Mouse (Mus musculus) cortical plate, adult 2 months (tissue): Measurements from ENCODE around the gene Slc1a5. TPM values are rescaled to one million over a fixed set of nuclear protein-coding genes. Genes with fewer than 3 reads are reported as not detected.
A peak's percentile ranks its signal among the peaks of the same experiment; 100 is the strongest.

ENCODE experiments used
- H3K27ac ChIP-seq: fragments of 200-500 bp; 2 replicates; pipeline ENCODE4 v1.5.1; 2012; ENCODE audit warnings: low read length, control low read depth, inconsistent platforms; ENCODE audit not compliant: insufficient read depth
- H3K4me1 ChIP-seq: fragments of 200-500 bp; 2 replicates; pipeline ENCODE4 v1.6.1; 2011; ENCODE audit warnings: low read length; ENCODE audit not compliant: control insufficient read depth, insufficient read depth
- H3K4me3 ChIP-seq: fragments of 200-500 bp; 2 replicates; pipeline ENCODE4 v1.5.1; 2011; ENCODE audit warnings: mild to moderate bottlenecking, low read length, control low read depth; ENCODE audit not compliant: insufficient read depth
- CTCF ChIP-seq: fragments of 200-500 bp; IDR thresholded peaks from 2 replicates; pipeline ENCODE4 v1.5.1; 2011; ENCODE audit warnings: mild to moderate bottlenecking, control low read depth, low read length; ENCODE audit not compliant: insufficient read depth; ENCODE audit errors: extremely low read depth
- POLR2A ChIP-seq: fragments of 200-500 bp; IDR thresholded peaks from 2 replicates; pipeline ENCODE4 v1.6.1; 2011; ENCODE audit warnings: mild to moderate bottlenecking, low read length, control low read depth; ENCODE audit not compliant: insufficient read depth; ENCODE audit errors: extremely low read depth
- polyA plus RNA-seq: library from polyadenylated mRNA; depleted of rRNA; stranded (reverse); fragments of >200 nt; gene quantifications from 2 replicates; pipeline ENCODE4 v1.2.3, GENCODE M21; 2012

Gene Slc1a5
- polyA plus RNA-seq, 1 experiment = 5.7 TPM

- no peak for TF ChIP-seq CTCF
- TF ChIP-seq POLR2A = no peak
- Histone ChIP-seq H3K4me3 (peak overlapping the region; percentile 38), H3K4me1 (peaks cover 2% of the 10 kb centered on the region; the same call in 1 of the 2 replicates), H3K27ac (no peak overlapping the region)
Measured at GRCm38 (mm10) chr7:16781555-16781815, 345 bp downstream of the Slc1a5 start.

- TF ChIP-seq POLR2A (no peak), CTCF (no peak)
- Histone ChIP-seq H3K27ac (no peak overlapping the region), H3K4me1 (peaks cover 2% of the 10 kb centered on the region; the same call in 1 of the 2 replicates), H3K4me3 (peak overlapping the region; percentile 38)
Measured at GRCm38 (mm10) chr7:16781816-16782554, 845 bp downstream of the Slc1a5 start.

- TF ChIP-seq CTCF = no peak
- no peak for TF ChIP-seq POLR2A
- no peak overlapping the region for H3K27ac ChIP-seq
- H3K4me3 ChIP-seq = peak overlapping the region; percentile 38; the same call in 1 of the 2 replicates
Measured at GRCm38 (mm10) chr7:16782555-16783125, 1.5 kb downstream of the Slc1a5 start.

GRCm38 (mm10) chr7:16783224-16783688 is 2.1 kb downstream of the Slc1a5 start:
- H3K4me3 ChIP-seq = no peak overlapping the region
- H3K4me1 ChIP-seq = peaks cover 2% of the 10 kb centered on the region; the same call in 1 of the 2 replicates
- TF ChIP-seq POLR2A (no peak), CTCF (no peak)
- H3K27ac ChIP-seq = no peak overlapping the region

More at GRCm38 (mm10) chr7:16782555-16783125, 1.5 kb downstream of the Slc1a5 start:
- H3K4me1 ChIP-seq = peaks cover 2% of the 10 kb centered on the region; the same call in 1 of the 2 replicates

GRCm38 (mm10) chr7:16783758-16784415 is 2.7 kb downstream of the Slc1a5 start:
- no peak for TF ChIP-seq POLR2A
- Histone ChIP-seq H3K4me3 (no peak overlapping the region), H3K4me1 (peaks cover 2% of the 10 kb centered on the region; the same call in 1 of the 2 replicates), H3K27ac (no peak overlapping the region)

- Histone ChIP-seq H3K4me3 (no peak overlapping the region), H3K4me1 (peaks cover 2% of the 10 kb centered on the region; the same call in 1 of the 2 replicates), H3K27ac (no peak overlapping the region)
- no peak for TF ChIP-seq POLR2A
- no peak for TF ChIP-seq CTCF
Measured at GRCm38 (mm10) chr7:16784498-16784976, 3.4 kb downstream of the Slc1a5 start.

- H3K27ac ChIP-seq = no peak overlapping the region
- TF ChIP-seq CTCF (no peak), POLR2A (no peak)
- peaks cover 2% of the 10 kb centered on the region; the same call in 1 of the 2 replicates for H3K4me1 ChIP-seq
- H3K4me3 ChIP-seq = no peak overlapping the region
Measured at GRCm38 (mm10) chr7:16785541-16786083, 4.5 kb downstream of the Slc1a5 start.

- no peak overlapping the region for H3K27ac ChIP-seq
- TF ChIP-seq POLR2A = no peak
- TF ChIP-seq CTCF = no peak
- H3K4me3 ChIP-seq = no peak overlapping the region
- no peaks in the 10 kb centered on the region for H3K4me1 ChIP-seq
Measured at GRCm38 (mm10) chr7:16792316-16792715, 11.2 kb downstream of the Slc1a5 start.

GRCm38 (mm10) chr7:16793010-16793725 is 12.0 kb downstream of the Slc1a5 start:
- no peak overlapping the region for H3K27ac ChIP-seq
- no peak for TF ChIP-seq POLR2A
- no peak for TF ChIP-seq CTCF
- no peaks in the 10 kb centered on the region for H3K4me1 ChIP-seq
- no peak overlapping the region for H3K4me3 ChIP-seq
